Mouse (Mus musculus) NIH3T3 (cell line): ENCODE measurements around the gene Bpifb9a.
"Not testable (repeated sequence)": the region's sequence is repeated elsewhere in the genome, so short reads cannot be mapped to it uniquely, and the experiment has no call there.

ENCODE experiments used
- DNase-seq: peaks from one replicate; pipeline ENCODE4 v3.0.0-alpha.2; 2012; ENCODE audit warnings: low read depth

The Bpifb9a gene

DNA sequence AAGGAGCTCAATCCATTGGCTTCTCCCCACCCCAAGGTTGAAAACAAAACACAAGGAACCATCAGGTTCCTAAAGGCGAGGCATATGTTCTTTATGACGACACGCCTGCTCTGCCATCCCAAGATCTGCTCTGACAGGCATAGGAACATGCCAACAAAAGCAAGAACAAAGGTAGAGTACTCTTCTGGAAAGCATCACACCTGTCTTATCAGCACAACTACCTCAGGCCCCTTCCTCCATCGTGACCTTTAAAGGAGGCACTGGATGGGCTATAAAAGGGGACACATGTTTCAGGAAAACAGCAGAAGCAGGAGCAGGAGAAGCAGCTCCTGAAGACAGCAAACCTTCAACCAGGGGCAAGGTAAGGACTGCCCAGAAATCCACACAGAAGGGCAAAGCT, 49.3 kb downstream of the Bpifb9a start, which contains the start of gene Bpifb9b:
TSS of gene Bpifb9b (plus strand) at position 301 of the 400 bp plus-strand sequence.
- not testable (repeated sequence) for DNase-seq

DNA sequence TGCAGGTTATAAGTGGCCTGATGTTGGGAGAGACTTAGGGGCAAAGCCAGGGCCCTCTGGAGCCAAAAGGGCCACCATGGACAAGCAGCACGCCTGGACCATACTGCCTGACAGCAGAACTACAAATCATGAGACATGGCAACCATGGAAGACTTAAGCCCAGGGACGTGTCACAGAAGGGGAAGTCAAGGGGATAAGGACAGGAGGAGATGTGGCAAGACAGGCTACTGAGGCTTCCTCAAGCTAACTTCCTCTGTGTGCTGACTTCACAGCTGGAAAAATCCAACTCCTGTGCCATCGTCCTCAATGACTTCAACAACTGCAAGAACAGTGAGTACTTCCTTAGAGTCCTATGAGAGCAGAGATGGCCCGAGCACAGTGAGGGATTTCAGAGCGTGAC, 56.1 kb downstream of the Bpifb9a start:
- not testable (repeated sequence) for DNase-seq
